Mouse (Mus musculus) ovary, postnatal 14 days (tissue): ENCODE measurements around the gene Gabbr1.

Source experiments
- DNase-seq: peaks from one replicate; pipeline ENCODE4 v3.0.0; 2022; ENCODE audit warnings: low spot score

The Gabbr1 gene

DNA sequence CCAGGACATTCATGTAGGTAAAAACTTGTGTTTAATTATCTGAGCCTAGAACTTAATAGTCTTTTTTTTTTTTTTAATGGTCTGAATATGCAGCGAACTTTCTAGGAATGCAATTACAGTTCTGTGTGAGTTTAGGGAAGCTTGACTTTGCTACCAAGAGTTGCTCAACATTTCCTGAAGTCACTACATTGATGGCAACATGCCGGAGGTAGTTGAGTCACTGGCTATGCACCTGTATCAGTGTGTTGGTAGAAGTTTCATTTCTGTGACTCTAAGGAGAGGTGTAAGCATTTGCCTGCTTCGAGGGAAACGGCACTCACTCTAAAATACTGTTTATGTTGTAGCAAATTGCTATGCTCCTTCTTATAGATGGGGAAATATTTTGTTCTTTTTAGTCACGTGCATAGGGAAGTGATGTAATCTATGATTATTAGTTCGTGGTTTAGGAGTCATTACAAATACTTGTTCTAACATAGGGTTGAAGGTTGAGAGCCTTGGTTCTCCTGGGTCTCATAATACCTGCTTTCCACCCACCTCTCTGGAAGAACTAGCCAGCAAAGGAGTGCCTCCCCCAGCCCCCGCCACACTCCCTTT is 1.0 kb upstream of the Gabbr1 start:
- no peak for DNase-seq

DNA sequence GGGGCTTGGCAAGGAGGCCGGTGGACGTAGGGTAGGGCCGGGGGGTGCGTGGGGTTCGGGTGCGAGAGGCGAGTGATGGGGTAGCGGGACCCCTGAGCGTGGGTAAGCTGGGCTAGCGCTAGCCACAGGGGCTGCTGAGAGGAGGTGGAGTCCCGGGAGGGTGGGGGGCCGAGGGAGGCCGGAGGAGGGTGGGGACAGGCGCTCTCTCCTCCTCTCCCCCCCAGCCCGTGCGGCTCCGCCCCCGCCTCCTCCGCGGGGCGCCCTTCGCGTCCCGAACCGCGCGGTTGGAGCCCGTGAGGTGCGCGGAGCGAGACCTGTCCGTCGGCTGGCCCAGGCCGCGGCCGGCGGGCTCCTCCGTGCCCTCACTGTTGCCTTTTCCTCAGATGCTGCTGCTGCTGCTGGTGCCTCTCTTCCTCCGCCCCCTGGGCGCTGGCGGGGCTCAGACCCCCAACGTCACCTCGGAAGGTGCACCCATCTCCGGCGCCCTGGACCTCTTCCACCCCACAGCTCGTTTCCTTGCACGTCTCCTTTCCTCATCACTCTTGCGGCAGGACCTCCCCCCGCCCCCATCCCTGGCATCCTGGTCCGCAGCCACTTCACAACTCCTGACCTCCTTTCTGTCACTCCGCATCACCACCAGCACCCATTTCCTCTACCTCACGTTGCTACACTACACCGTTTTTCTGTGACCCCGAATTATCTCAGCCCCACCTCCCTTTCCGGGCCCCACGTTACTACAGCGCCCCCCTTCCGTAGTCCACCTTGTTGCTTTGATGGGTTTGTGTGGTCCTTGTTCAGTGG is 746 bp downstream of the Gabbr1 start:
- no peak for DNase-seq

- DNase-seq = no peak
Observed at GRCm38 (mm10) chr17:37047332-37047976, 1.7 kb downstream of the Gabbr1 start.

- no peak for DNase-seq
Observed at GRCm38 (mm10) chr17:37047981-37048380, 2.2 kb downstream of the Gabbr1 start.

DNA sequence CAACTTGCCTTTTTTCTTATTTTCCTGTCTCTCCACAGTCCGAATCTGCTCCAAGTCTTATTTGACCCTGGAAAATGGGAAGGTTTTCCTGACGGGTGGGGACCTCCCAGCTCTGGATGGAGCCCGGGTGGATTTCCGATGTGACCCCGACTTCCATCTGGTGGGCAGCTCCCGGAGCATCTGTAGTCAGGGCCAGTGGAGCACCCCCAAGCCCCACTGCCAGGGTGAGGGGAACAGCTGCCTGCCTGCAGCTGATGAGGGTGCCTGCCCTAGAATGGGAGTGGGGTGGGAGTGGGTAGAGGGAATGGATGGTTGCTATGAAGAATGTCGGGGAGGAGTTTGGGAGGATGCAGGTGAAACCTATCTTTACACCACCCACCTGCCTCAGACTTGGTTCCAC is 2.6 kb downstream of the Gabbr1 start:
- DNase-seq = no peak

DNA sequence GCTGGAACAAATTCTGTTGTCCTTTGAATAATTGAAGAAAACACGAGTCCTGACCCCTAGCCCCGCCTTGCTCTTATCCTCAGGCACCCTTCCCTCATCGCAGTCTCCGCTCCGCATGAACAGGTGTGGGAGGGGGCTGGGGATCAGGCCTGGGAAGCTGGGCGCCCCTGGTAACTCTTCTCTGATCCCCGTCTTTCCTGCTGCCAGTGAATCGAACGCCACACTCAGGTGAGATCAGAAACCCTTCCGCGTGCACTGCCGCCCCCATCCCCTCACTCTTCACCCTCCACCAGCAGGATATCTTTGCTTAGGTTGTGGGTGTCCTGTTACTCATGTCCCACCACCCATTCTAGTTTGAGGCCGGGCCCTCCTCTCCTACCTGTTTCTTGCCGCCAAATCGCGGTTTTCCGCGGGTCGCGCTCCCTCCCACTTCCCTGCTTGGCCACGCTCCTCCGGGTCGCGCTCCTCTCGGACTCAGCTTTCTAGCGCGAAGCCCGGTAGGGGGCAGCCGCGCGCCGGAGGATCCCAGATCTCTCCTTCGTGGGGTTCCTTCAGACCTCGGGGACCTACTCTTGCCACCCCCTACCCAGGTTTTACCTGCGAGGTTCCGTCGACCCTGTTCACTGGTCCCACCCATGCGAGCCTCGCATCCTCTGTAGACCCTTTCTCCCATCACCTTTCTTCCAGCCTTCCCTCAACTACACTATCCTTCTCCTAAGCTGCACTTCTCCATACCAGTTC is 4.0 kb downstream of the Gabbr1 start:
- DNase-seq = peak; percentile 52

DNA sequence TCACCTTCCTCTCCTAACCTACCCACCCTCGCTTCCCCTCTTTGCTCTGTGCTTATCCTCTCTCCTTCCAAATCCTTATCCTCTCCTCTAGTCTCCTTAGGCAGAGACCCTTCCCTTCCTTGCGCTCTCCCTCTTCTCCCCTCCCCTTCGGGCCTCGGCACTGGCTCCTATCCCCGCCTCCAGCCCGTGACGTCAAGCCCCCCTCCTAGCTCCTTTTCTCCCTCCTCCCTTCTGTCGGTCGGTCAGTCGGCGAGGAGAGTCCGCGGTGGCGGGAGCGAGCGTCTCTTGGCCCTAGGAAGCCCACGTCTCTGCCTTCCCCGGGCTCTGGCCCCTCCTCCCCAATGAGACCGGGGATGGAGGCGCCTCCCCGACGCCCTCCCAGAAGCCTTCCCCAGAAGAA is 4.6 kb downstream of the Gabbr1 start:
- peak; percentile 62 for DNase-seq

DNA sequence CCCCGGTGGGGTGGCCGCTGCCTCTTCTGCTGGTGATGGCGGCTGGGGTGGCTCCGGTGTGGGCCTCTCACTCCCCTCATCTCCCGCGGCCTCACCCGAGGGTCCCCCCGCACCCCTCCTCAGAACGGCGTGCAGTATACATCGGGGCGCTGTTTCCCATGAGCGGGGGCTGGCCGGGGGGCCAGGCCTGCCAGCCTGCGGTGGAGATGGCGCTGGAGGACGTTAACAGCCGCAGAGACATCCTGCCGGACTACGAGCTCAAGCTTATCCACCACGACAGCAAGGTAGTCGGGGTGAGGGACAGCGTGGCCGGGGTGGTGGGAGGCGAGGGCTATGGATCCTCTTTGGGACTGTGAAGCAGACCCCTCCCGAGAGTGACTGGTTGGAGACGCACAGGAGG is 5.1 kb downstream of the Gabbr1 start:
- no peak for DNase-seq

DNA sequence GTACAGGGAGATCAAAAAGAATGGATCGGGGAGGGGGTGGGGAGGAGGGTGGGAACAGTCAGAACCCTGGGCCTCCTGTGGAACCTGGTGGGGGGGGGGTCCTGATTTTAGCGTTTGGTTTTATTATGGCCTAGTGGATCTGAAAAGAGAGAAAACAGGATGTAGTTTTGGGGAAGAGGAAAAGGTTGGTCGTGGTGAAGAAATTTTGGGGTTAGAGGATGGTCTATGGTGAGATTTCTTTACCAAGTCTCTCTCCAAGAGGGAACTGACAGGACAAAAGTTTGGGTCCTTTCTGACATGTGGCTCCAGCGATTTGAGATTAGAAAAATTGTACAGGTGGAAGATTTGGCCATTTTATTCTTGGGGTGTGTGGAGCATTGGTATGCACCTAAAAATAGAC is 6.0 kb downstream of the Gabbr1 start:
- DNase-seq = no peak

DNA sequence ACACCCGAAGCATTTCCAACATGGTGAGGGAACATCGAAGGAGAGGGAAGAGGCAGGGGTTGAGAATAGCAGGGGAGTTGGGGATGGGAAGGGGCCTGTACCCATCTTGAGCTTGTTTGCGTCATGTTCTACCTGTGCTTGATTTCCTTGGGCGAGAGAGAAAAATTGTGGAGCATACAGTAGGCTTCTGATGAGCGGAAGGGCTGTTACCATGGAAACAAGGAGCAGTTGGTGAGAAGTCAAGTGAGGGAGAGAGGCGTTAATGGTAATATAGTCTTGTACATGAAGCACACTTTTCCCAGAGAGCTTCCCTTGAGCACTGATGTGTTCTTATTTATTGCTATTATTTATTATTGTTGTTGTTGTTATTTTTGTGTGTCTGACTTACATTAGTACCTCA is 11.2 kb downstream of the Gabbr1 start:
- no peak for DNase-seq

- DNase-seq = no peak
Observed at GRCm38 (mm10) chr17:37061435-37061834, 15.7 kb downstream of the Gabbr1 start.

GRCm38 (mm10) chr17:37062101-37062641 is 16.4 kb downstream of the Gabbr1 start:
- DNase-seq = no peak

DNA sequence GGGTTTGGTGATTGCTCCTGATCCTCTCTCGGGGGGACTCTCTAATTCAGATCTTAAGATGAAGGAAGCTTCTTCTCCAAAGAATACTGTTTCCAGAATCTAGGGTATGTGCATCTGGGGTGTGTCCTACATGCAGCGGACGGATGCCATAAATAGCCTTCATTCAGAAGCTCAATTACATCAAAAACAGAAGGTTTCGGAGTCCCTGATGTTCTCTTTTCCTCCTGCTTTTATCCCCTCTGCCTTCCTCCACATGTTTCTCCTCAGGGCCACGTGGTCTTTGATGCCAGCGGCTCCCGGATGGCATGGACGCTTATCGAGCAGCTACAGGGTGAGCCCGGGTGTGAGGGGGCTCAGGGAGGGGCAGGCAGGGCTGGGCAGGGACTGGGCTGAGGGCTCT is 17.3 kb downstream of the Gabbr1 start:
- no peak for DNase-seq

GRCm38 (mm10) chr17:37063686-37064495 is 18.1 kb downstream of the Gabbr1 start:
- DNase-seq = no peak

DNA sequence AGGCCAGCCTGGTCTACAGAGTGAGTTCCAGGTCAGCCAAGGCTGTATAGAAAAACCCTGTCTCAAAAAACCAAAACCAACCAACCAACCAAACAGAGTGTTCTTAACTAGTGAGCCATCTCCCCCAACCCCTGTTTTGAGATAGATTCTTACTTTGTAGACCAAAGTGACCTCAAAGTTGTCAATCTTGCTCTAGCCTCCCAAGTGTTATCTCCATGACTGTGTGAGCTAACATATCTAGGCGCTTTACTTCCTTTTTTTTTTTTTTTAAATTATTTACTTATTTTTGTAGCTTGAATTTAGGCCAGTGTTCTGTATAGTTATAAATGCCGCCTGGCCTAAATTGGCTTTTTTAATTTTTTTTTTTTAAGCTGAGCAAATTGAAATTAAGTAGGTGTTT is 20.2 kb downstream of the Gabbr1 start:
- no peak for DNase-seq

DNA sequence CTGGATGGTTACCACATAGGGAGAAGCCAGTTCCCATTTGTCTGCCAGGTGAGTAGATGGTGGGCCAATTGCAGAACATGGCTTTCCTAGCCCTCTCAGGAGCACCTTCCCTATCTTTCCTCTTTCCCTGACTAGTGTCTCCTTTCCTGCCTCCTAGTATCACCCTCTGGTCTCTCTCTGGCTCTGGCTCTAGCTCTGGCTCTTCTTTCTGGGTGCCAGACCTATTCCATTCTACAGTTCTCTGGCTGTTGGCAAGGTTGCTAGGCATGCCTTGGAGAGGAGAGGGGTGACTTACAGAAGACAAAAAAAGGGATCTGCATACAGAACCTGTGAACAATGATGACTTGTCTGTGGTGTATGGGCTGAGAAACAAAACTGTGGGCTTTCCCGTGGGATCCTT is 22.1 kb downstream of the Gabbr1 start:
- DNase-seq = no peak

- no peak for DNase-seq
Observed at GRCm38 (mm10) chr17:37070121-37070520, 24.4 kb downstream of the Gabbr1 start.

- no peak for DNase-seq
Observed at GRCm38 (mm10) chr17:37072080-37072729, 26.4 kb downstream of the Gabbr1 start.

GRCm38 (mm10) chr17:37072730-37073276 is 27.0 kb downstream of the Gabbr1 start:
- no peak for DNase-seq

DNA sequence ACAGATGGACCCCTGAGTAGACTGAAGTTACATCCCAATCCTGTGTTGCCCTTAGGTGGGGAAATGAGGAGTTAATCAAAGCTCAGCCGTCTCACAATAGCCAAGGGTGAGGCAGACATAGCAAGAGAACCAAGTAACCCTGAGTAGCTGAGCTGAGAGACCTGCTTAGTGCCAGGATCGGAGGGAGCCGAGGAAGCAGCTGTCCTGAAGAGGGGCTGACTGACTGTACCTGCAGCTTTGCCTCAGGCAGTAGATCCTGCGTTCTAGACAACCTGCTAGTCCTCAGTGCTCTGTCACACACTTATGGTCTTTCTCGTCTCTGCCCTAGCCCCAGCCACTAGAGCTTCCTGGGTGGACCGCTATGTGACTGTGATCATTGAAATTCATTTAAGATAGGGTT is 29.4 kb downstream of the Gabbr1 start:
- DNase-seq = no peak

- DNase-seq = no peak
Observed at GRCm38 (mm10) chr17:37075766-37076165, 30.0 kb downstream of the Gabbr1 start.
